Mouse (Mus musculus) frontal cortex, postnatal 25 days (tissue): ENCODE results near the gene Spsb4.

Experiments
- DNase-seq, 2 experiments: peaks; one replicate each; pipeline ENCODE4 v3.0.0; 2022; ENCODE audit warnings: low spot score in 2 of 2

The Spsb4 gene

DNA sequence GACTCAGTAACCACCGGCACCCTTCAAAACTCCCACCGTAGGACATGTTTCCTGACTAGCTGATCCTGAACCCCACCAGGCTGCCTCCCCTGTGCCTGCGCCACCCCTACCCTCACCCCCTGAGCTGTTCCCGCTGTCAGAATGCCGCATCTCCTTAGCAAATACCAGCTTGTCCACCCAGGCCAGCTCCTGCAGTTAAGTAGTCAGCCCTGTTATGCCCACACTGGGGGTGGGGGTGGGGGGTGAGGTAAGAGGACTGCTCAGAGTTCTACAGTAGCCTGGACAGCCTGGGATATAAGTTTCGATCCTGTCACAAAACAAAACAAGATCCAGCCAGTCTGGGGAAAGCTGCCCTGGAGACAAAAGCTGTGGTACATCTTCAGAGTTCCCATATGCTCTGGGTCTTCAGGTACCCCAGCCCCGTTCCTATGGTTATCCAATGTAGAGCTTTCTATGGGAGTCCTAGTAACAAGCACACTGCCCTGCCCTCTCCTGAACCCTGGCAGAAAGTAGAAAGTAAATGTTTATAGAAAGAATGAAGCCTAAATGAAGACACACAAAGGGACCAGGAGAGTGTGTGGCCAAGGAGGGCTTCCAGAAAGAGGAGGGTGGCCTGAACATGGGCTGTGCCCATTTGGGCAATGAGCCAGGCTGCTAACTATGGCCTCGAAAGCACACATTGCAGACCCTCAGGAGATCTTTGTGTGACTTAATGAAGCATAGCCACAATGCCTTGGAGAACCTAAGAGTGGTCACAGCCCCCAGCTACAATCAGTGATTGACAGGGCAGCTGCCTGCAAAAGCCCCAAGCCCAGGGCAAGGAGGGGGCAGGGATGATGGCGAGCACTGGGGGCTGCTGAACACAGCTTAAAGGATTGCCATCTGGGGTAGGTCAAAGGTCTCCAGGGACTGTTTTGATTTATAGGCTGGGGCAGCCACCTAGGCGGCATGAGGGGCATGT, 38.3 kb downstream of the Spsb4 start:
- no peak for DNase-seq

DNA sequence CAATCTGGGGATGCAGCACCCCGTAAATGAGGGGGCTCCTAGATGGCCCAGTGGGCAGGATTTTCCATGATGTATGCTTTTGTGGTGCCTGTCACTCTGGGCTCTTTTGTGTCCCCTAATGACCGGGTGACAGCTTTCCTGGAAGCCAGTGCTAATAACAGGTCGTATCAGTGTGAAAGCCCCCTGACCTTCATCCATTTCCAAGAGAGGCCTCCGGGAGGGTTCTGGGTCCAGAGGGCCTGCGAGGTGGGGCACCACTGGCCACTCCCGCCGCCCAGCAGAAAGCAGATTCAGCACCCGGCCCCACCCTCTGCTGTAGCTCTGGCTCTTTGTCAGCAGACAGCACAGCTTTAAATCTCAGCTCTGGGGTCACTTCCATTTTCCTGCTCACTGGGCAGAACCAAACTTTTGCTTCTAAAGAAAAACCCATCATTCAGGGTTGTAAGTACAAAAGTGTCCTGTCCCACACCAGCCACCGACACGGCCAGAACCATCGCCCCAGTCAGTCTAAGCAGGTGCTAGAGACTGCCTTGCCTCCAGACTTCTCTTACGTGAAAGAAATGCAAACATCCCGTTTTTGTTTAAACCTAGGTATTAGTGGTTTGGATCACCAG, 39.1 kb downstream of the Spsb4 start:
- no peak for DNase-seq

DNA sequence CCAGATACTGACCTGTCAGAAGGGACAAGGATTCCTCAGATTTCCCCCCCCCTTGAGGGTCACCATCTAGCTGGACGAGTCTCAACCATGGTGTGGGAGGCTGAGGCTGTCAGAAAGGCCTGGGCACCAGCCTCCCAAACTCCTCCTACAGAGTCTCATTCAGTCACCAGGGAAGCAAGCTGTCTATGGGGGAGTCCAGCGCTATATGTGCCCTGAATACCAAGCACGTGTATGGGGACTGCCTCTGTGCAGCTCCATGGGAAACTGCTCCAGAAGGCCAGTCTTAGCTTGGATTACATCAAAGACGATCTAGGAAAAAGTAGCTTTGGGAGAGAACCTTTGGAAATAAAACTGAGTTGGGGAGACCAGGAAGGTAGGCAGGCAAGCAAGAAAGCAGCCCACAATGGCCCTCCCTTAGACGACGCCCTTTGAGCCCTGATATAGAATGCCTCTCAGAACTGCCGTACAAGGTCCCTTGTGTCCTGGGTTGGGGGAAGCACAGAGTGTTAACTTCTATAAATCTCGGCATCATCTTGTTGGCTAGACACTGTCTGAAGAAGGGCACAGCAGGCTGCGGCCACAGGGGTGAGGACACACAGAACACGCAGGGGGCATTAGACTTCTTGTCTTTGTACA, 40.4 kb downstream of the Spsb4 start:
- no peak for DNase-seq

DNA sequence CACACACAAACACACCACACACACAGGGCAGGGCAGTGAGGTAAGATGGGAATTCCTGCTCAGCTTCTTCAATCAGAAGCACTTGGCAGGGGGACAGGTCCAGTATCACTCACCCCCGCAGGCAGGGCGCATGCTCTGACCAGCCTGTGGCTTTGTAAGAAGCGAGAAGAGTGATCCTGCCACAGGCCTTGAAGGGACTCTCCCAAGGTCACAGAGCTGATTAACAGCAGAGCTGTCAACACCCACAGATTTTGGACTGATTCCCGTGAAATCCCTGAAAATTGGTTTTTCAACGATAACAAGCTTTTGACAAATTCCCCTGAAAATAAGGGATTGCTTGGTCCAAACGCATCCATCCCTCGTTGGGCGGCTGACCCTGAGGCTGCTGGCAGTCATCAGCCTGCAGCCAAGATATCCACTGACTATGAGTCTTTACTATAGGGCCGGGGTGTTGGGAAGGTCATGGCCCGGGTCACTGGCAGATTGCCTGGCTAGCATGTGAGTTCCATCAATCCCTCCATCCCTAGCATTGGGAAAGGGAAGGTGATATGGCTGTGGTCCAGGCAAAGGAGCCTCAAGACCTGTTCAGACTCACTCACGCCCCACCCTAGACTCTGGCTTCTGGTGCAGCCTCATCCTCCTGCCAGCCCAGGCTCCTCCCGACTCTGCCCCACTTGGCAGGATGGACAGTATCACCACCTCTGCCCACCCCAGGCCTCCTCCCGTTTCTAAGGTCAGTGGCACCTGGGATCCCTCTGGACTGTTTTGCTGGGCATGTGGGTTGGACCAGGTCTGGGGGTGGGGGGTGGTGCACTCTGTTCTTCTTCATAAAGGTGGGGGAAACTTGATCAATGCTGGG, 41.1 kb downstream of the Spsb4 start:
- DNase-seq, result no peak

DNA sequence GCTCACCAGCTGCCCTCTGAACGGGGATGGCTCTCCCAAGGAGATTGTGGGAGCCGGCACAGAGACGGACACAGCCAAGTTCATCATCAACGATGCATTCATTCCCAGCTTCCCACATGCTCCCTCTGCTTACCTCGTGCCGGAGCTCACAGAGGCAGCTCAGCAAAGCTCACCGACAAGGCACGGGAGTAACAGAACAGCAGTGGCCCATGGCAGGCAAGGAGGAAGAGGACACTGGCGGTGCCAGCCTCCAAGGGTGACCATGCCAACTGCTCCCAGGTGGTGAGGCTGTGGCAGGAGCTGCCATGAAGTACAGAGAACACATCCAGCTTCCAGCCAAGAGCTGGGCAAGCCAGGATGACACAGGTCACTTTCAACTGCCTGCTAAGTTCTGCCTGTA, 45.6 kb downstream of the Spsb4 start:
- DNase-seq, result no peak

DNA sequence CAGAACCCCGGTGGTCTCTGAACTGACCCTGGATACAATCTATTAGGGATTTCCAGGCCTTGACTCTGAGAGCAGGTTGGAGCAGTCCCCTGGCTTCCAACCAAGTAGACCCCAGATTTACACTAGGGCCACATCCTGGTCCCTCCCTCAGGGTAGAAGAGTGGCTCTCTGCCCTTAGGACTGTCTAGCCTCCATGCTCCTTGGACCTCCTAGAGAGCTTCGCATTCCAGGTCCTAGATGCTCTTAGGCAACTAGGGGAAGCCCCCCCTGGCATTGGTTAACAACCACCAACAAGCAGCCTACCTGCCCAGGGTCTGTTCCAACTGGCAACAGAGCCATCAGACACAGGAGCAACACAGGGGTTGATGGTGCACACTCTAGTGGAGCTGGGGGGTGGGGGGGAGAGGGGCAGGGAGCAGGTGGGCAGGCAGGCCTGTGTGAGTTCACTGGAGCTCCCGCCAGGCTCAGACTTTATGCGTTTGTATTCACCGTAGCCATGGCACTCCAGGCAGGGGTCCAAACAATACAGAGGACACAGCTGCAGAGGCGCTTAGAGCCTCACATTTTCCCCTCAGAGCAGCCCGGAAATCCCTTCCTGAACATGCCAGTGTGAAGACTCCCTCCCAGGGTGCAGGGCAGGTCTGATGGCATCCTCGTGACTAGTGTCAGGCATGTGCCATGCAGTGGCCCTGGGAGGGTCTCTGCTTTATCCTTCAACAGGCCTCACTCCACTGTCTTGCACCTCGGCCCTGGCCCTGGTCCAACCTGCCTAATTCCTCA, 46.8 kb downstream of the Spsb4 start:
- DNase-seq, result no peak

DNA sequence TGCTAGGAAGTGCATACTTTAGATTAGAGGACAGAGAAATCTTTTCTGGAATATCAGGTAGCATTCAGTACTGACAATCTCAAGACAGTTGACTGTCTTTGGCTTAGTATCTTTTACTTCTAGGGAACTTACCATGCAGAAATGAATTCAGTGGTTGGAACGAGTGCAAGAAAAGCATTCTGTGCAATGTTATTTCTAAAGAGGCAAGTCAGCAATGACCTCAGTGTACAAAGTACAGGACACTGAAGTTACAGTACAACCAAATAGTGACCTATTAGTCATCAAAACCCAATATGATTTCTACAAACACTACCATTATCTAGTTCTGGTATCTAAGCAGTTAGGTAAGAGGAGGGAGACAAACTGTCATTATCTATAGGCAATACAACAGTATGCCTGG, 51.1 kb downstream of the Spsb4 start:
- no peak for DNase-seq

DNA sequence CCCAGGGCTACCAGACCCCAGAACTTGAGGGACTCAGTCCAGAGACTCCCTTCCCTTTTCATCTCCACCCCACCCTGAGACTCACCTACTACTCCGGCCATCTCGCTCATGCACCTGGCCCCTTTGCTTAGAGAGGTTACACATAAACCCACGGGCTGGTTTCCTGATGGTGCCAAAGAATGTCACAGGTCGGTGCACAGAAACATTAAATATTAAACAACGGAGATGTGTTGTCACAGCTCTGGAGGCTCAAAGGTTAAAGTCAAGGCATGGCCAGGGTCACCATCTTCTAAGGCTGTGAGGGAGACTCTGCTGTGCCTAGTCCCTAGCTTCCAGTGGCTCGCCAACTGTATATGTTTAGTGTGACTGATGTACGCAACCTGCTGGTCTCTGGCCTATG, 52.2 kb downstream of the Spsb4 start:
- no peak for DNase-seq

DNA sequence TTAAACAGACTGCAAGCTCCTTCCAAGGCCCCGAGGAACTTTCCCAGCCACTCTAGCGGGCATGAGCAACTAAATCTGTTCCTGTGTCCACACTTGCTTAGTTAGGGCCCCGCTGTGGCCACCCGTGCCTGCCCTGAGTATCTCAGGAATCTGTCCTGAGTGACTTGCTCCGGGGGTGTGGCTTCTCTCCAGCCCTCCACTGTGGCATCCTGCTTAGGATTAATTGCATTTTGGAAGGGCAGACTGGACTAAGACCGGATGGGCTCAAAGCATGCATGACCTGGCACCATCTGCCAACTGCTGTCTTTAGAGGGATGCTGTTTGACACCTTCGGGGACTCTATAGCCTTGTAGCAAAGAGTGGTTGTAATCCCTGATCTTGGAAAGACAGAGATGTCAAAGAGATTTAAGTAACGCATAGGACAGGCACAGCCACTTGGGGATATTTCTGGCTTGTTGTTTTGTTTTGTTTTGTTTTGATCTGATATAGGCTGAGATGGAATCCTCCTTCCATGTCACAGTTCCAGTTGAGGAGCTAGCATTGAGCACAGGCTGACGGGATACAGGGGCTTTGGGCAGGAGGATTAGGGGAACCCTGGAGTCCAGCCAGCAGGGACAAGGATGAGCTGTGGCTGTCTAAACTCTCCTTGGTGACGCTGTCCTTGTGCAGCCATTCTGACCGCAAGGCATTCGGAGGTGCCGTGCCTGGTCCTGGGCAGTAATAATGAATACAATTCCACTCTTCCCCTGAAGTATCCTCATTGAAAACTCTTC, 55.0 kb downstream of the Spsb4 start:
- no peak for DNase-seq

DNA sequence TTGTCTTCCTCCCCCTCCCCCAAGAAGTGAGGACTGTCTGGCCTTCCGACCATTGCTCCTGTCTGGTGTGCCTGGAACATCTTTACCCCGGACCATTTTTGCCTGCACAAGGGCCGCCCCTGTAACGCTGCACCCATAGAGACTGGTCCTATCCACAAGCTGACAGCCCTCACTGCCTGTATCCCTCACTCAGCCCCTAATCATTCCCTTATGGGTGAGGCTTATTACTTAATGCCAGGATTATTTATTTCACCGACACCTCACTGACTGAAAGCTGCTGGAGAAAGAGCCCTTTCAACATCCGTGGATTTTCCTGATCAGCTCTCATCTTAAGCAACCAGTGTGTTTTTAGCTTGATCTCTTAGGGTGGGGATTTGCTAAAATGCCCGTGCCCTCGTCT, 55.9 kb downstream of the Spsb4 start:
- no peak for DNase-seq

DNA sequence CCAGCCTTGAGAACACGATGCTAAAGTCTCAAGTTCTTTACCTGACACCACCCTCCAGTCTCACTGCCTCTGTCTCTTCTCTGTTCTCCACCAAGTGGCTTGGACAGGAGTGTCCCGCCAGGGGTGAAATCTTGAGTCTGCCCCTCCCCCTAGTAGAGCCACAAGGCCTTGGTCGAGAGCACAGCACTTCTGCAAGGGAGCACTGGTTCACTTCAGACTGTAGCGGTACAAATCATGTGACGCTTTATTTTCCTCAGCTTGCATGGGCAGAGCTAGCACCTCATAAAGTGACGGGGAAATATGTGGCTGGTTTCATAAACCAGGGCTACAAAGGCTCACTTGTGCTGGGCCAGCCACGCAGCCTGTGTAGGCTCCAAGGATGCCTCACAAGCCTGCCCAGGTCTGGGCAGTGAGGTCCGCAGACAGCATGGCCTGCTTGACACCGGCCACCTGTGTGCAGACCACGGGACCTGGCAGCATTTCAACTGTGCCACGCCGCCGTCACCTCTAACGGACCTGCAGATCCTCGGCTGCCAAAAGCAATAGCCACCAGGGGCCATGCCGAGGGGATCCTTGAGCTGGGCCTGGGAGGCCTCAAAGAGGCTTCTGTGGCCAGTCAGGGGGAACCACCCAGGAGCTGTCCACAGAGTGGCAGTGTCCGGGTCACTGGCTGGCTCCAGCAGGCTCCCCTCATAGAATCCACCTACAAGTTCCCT, 56.5 kb downstream of the Spsb4 start:
- DNase-seq, result no peak

DNA sequence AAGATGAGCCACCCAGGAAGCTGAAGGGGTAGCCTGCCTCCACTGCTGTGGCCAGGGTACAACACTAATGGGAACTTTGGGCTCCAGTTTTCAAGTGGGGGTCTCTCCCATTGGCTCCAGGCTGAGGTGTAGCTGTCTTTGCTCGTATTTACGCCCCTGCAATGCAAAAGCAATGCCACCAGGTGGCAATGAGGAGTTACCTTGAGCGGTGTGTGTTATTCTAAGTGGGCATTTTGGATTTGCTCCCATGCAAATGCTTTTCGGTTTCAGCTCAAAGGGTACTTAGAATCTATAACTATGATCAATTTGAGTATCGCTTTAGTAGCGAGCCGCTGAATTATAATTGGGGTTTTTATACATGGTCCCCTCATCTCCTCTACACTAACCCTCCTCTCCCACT, 57.6 kb downstream of the Spsb4 start:
- no peak for DNase-seq

DNA sequence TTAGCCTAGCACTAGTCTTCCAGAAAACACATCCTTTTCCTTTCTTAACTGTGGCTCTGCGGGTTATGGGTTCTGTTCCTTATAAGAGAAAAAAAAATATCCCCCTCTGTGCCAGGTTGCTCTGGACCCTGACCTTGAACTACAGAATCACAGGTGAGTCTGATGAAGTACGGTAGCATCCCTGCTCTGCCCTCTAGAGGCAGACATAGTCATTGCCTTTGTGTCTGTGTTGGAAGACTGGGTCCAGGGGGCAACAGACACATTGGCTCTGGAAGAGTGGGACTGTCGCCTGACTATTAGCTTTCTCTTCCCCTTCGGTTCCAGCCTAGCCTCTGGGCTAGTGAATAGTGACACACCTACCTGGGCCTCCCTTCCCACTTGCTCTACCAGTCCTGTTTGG, 58.4 kb downstream of the Spsb4 start:
- no peak for DNase-seq

DNA sequence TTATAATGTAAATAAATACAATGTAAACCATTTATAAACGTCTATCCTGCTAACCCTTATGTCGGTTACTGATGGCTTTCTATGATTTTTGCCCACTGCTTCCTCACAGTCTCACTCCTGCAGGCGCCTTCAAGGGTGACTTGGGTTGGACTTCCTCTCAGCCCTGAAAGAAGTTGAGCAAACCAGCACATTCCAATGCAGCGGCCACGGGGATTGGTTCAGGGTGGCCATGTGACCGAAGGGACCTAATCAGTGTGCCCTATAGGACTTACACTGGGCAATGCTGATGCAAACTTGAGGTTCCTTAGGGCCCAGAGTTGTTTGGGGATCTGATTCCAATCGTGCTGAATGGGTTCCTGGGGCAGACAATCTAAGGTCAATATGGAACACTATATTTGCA, 59.2 kb downstream of the Spsb4 start:
- no peak for DNase-seq

DNA sequence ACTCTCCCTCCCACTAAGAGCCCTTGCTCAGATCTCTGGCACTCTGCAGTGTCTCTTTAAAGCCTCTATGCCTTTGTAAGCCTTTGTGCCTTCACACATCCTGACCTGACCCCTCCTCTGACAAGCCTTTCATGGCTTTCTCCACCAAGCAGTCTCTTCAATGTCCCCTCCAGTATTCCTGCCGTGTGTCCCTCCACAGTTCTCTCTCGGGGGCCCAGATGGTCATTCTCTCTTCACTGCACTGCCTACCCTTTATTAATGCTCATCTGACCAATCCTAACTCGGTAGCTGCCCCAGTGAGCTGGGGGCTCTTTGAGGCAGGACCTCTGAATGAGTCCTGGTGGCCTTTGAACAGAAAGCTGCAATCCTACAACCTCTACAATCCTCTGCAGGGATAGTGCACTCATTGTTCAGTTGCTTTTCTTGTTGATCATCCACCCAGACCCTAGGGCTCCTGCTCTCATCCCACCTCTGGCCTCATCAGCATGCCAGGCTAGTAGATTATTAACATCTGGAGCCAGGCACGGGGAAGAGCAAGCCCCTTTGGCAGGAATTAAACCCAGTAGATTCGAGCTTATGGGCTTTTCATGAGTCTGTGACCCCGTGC, 60.5 kb downstream of the Spsb4 start:
- DNase-seq, result no peak

DNA sequence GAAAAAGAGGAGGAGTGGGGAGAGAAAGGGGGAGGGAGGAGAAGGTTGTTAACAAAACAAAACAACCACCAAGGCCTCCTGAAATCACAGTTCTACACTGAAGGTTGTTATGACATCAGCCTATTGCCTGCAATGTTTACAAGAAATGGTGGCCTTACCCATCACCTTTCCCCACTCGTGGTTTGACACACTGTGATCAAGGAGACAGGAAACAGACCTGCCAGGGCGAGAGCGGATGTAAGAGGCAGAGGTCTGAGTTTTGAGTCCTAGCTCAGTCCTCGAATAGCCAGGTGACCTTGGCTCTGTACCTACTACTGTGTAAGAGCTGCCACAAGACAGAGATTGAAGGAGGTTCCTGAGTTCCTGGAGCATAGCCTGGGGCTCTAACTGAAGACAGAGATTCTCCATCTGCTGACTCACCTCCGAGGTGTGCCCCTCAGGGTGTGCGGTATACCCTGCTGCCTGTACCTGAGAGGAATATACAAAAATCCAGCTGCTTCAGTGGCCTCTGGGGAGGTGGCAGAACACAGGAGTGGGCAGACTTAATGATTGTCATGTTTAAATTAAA, 61.3 kb downstream of the Spsb4 start:
- DNase-seq, result no peak

DNA sequence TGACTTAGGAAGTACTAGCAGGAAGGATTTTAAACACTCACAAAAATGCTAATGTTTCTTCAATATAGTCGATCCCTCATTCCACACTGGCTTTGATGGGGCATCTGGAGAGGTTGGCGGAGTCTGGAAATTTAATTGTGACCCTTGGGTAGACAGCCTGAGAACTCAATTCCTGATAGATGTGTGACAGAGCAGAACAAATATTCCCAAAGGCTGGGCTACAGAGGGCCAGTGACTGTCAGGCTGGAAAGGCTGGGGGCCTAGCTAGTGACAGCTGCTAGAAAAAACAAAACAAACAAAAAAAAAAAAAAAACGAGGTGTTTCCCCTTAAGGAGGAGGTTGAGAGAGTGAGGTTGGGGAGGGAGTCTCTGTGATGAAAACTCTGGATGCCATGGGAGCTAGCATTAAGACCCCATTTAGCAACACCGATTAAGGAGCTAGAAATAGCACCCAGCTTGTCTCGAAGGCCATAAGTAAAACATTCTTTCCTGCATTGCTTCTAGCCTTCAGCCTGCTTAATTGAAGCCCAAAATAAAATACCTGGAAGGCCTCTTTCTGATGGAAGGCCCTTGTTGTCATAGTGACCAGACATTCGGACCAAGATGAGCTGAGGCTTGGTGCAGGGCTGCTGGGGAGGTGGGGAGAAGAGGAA, 61.9 kb downstream of the Spsb4 start:
- DNase-seq, result no peak

DNA sequence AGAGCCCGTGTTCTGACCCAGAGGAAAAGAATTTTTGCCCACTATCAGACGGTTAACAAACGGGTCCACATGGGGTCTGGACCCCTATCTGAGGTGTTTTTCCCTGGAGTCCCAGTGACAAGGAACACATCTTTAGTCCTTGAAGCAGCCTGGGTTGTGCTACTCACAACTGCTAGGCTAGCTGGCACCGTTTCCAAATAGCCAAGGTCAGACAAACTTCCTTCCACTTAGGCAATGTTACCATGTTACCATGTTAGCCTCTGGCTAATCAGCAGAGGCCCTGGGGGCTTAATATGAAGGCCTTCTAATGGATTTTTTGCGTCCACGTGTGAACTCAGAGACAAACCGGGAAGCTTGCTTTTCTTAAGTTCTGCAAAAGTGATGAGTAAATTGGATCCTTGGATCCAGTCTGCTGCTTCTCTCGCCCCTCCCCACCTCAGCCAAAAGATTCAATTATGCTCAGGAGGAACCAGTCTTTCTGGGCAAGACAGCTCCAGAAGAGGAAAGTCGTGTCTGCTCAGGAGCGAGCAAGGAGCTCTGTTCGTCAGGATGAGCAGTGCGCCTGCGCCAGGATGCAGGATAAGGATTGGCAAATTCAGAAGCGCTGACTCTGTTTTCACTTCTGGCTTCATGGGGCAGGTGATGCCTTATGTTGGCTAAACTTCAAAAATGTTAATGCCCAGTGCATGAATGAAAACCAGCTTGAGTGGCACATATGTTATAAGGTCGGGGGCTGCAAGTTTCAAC, 64.4 kb downstream of the Spsb4 start:
- no peak for DNase-seq
